Mouse (Mus musculus): ENCODE data around the gene Sufu. TPM values are rescaled to one million over a fixed set of nuclear protein-coding genes. Genes with fewer than 3 reads are reported as not detected.
A peak's percentile ranks its signal among the peaks of the same experiment; 100 is the strongest.

Sufu gene
- total and polyA plus RNA-seq, 3 experiments, result 8.7 to 11.0 (median 10.6) TPM

- intact Hi-C loops (cut with DNase I), result no loop called here
- no peaks in the 10 kb centered on the region for H3K27me3 ChIP-seq (ENCODE audit: control insufficient read depth, insufficient read depth, low read length)
- WGBS, result 57% methylated on average over 11 of the region's 11 CpGs
Observed at GRCm38 (mm10) chr19:46363294-46364009, 33.2 kb upstream of the Sufu start.

GRCm38 (mm10) chr19:46367798-46368590, 28.7 kb upstream of the Sufu start:
- intact Hi-C loops (cut with DNase I), result loop anchor here (2.0 kb wide), 1 partner anchor 63 kb away; the partner anchor contains the start of gene Nfkb2
- Histone ChIP-seq H3K4me3 (no peak overlapping the region), H3K9ac (ENCODE audit: low read depth, low read length) (no peak overlapping the region), H3K79me2 (replicated peaks; ENCODE audit: control insufficient read depth, insufficient read depth, low read length) (no peaks in the 10 kb centered on the region), H3K27me3 (ENCODE audit: control insufficient read depth, insufficient read depth, low read length) (no peaks in the 10 kb centered on the region), H3K36me3 (ENCODE audit: control insufficient read depth, insufficient read depth, low read length) (no peaks in the 10 kb centered on the region), H3K4me1 (ENCODE audit: control insufficient read depth, insufficient read depth, low read length) (peaks cover 2% of the 10 kb centered on the region; the same call in 1 of the 2 replicates), H3K27ac (no peak overlapping the region)
- DNase-seq, result no peak
- no peak for TF ChIP-seq CTCF (IDR thresholded peaks at IDR 0.05)
- 86% methylated on average over 23 of the region's 23 CpGs for WGBS

More at GRCm38 (mm10) chr19:46363294-46364009, 33.2 kb upstream of the Sufu start:
- Histone ChIP-seq H3K36me3 (ENCODE audit: control insufficient read depth, insufficient read depth, low read length) (no peaks in the 10 kb centered on the region), H3K9ac (ENCODE audit: low read depth, low read length) (no peak overlapping the region), H3K27ac (no peak overlapping the region), H3K79me2 (replicated peaks; ENCODE audit: control insufficient read depth, insufficient read depth, low read length) (no peaks in the 10 kb centered on the region), H3K4me1 (ENCODE audit: control insufficient read depth, insufficient read depth, low read length) (no peaks in the 10 kb centered on the region; the same call in 1 of the 2 replicates), H3K4me3 (no peak overlapping the region)
- DNase-seq, result no peak
- TF ChIP-seq EP300 (IDR thresholded peaks at IDR 0.05; ENCODE audit: insufficient read depth, low read depth, low read length) (no peak), POLR2A (IDR thresholded peaks at IDR 0.05; ENCODE audit: insufficient read depth, low read depth, low read length) (no peak), CTCF (IDR thresholded peaks at IDR 0.05) (no peak)

GRCm38 (mm10) chr19:46369204-46369603, 27.5 kb upstream of the Sufu start:
- no peak overlapping the region for H3K27ac ChIP-seq
- WGBS, result 5% methylated on average over 4 of the region's 4 CpGs
- intact Hi-C loops (cut with DNase I), result loop anchor here (1.0 to 2.0 kb wide), 2 partner anchors 31 to 64 kb away; partner anchors contain the start of genes Cuedc2 and Nfkb2

GRCm38 (mm10) chr19:46374477-46375088, 22.1 kb upstream of the Sufu start:
- Histone ChIP-seq H3K27me3 (ENCODE audit: control insufficient read depth, insufficient read depth, low read length) (no peaks in the 10 kb centered on the region), H3K36me3 (ENCODE audit: control insufficient read depth, insufficient read depth, low read length) (no peaks in the 10 kb centered on the region), H3K27ac (no peak overlapping the region), H3K9ac (ENCODE audit: low read depth, low read length) (no peak overlapping the region), H3K79me2 (replicated peaks; ENCODE audit: control insufficient read depth, insufficient read depth, low read length) (no peaks in the 10 kb centered on the region), H3K4me3 (no peak overlapping the region), H3K4me1 (ENCODE audit: control insufficient read depth, insufficient read depth, low read length) (no peaks in the 10 kb centered on the region)
- intact Hi-C loops (cut with DNase I), result no loop called here
- no peak for DNase-seq
- 58% methylated on average over 21 of the region's 21 CpGs for WGBS
- TF ChIP-seq EP300 (IDR thresholded peaks at IDR 0.05; ENCODE audit: insufficient read depth, low read depth, low read length) (no peak), POLR2A (IDR thresholded peaks at IDR 0.05; ENCODE audit: insufficient read depth, low read depth, low read length) (no peak), CTCF (IDR thresholded peaks at IDR 0.05) (no peak)

More at GRCm38 (mm10) chr19:46369204-46369603, 27.5 kb upstream of the Sufu start:
- Histone ChIP-seq H3K79me2 (replicated peaks; ENCODE audit: control insufficient read depth, insufficient read depth, low read length) (no peaks in the 10 kb centered on the region), H3K27me3 (ENCODE audit: control insufficient read depth, insufficient read depth, low read length) (no peaks in the 10 kb centered on the region), H3K4me3 (no peak overlapping the region), H3K4me1 (ENCODE audit: control insufficient read depth, insufficient read depth, low read length) (peaks cover 2% of the 10 kb centered on the region; the same call in 1 of the 2 replicates), H3K36me3 (ENCODE audit: control insufficient read depth, insufficient read depth, low read length) (no peaks in the 10 kb centered on the region), H3K9ac (ENCODE audit: low read depth, low read length) (no peak overlapping the region)
- DNase-seq, result peak; percentile 72 to 74
- TF ChIP-seq POLR2A (IDR thresholded peaks at IDR 0.05; ENCODE audit: insufficient read depth, low read depth, low read length) (no peak), EP300 (IDR thresholded peaks at IDR 0.05; ENCODE audit: insufficient read depth, low read depth, low read length) (peak; percentile 64; the same call in 1 of the 2 replicates), CTCF (IDR thresholded peaks at IDR 0.05) (peak; percentile 88)

- H3K27me3 ChIP-seq (ENCODE audit: control insufficient read depth, insufficient read depth, low read length), result no peaks in the 10 kb centered on the region
- TF ChIP-seq POLR2A (IDR thresholded peaks at IDR 0.05; ENCODE audit: insufficient read depth, low read depth, low read length) (no peak), CTCF (IDR thresholded peaks at IDR 0.05) (no peak)
Observed at GRCm38 (mm10) chr19:46375489-46375888, 21.2 kb upstream of the Sufu start.

More at GRCm38 (mm10) chr19:46375489-46375888, 21.2 kb upstream of the Sufu start:
- Histone ChIP-seq H3K79me2 (replicated peaks; ENCODE audit: control insufficient read depth, insufficient read depth, low read length) (no peaks in the 10 kb centered on the region), H3K27ac (no peak overlapping the region), H3K4me3 (no peak overlapping the region), H3K4me1 (ENCODE audit: control insufficient read depth, insufficient read depth, low read length) (no peaks in the 10 kb centered on the region), H3K9ac (ENCODE audit: low read depth, low read length) (no peak overlapping the region), H3K36me3 (ENCODE audit: control insufficient read depth, insufficient read depth, low read length) (no peaks in the 10 kb centered on the region)
- 27% methylated on average over 5 of the region's 5 CpGs for WGBS
- intact Hi-C loops (cut with DNase I), result no loop called here
- no peak for DNase-seq

Measured in heart, adult 2 months (tissue).